Mouse (Mus musculus) kidney, adult 2 months (tissue): ENCODE measurements around the gene Atxn3.

ENCODE experiments used
- CTCF ChIP-seq: fragments of 200-500 bp; conservative IDR thresholded peaks from 2 replicates; pipeline ENCODE4 v1.5.1; 2011; ENCODE audit warnings: low read depth, mild to moderate bottlenecking, control low read depth, low read length, moderate library complexity, mixed read lengths; ENCODE audit not compliant: insufficient read depth, insufficient read length
- POLR2A ChIP-seq: fragments of 200-500 bp; IDR thresholded peaks from one replicate; pipeline ENCODE4 v1.6.1; 2011; ENCODE audit warnings: low read depth, low read length, control low read depth

GRCm38 (mm10) chr12:101876374-101876773, 81.7 kb downstream of the Atxn3 start:
- TF ChIP-seq CTCF (no peak), POLR2A (no peak)
